Mouse (Mus musculus) liver, adult (tissue): ENCODE results near the gene Gpr171.

Experiments
- GATA4 ChIP-seq: IDR thresholded peaks from 2 replicates; pipeline ENCODE4 v1.6.1; 2014; ENCODE audit warnings: mild to moderate bottlenecking, low read length; ENCODE audit not compliant: insufficient replicate concordance

Gene Gpr171

GRCm38 (mm10) chr3:59125783-59126555, 24.3 kb upstream of the Gpr171 start:
- no peak for TF ChIP-seq GATA4

GRCm38 (mm10) chr3:59125022-59125421, 23.4 kb upstream of the Gpr171 start:
- TF ChIP-seq GATA4, result no peak

GRCm38 (mm10) chr3:59121780-59122449, 20.3 kb upstream of the Gpr171 start:
- no peak for TF ChIP-seq GATA4

DNA sequence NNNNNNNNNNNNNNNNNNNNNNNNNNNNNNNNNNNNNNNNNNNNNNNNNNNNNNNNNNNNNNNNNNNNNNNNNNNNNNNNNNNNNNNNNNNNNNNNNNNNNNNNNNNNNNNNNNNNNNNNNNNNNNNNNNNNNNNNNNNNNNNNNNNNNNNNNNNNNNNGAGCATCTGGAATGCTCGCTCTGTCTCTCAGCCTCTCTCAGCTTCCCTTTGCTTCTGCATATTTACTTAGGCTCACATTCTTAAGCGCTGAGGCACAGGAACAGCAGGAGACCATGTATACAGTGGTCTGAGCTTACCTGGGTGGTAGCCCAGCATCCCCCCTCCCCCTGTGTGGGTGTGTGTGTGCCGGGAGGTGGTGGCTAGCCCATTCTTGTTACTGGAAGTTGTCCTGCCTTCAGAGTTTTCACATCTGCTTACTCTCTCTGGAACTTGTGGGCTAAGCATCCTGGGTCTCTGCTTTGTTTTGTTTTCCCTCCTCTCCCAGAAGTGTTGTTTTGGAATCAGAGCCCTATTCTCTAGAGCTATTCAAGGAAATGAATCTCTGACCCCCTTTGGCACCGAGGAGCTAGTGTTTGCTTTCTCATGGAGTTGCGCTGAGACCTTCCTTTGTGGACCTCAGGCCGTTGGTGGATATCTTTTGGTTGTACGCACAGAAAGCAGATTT, 19.6 kb upstream of the Gpr171 start:
- no peak for TF ChIP-seq GATA4

DNA sequence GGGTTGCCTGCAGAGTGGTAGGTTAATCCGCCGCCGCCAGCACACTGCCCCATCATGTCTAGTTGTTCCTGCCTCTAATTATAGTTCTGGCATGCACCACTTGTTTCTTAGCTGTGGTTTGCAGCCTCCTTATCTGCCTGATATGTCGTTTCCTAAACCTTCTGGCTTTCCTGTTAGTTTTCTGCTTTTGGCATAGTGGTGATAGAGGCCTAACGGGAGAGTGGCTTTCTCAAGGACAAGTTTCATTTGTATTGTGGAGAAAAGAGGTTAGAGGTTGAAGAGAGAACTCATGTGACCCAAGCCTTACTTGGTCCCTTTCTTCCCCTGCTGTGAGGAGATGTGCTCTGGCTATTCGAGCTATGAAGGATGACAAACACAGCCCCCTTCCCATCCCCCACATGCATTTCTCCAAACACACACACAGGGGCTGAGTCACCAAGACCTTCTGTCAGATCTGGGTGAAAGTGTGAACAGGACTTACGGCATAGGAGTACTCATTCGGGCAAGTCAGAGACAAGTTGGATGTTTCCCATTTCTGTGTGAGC, 12.4 kb upstream of the Gpr171 start:
- TF ChIP-seq GATA4, result peak; percentile 75; the same call in 1 of the 2 replicates

GRCm38 (mm10) chr3:59111944-59112343, 10.3 kb upstream of the Gpr171 start:
- TF ChIP-seq GATA4, result no peak

DNA sequence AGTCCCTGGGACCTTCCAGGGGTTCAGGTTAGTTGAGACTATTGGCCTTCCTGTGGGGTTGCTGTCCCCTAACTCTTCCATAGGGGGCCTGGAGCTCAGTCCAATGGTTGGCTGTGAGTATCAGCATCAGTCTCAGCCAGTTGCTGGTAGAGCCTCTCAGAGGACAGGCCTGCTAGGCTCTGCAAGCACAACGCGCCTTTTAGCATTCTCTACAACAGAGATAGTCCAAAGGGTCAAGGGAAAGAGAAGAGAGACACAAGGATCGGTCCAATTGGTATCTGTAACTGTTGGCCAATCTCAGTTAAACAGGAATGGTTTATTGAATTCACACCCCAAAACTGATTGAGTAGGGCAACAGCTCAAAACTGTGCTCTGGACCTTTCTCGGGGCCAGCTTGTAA, 5.8 kb upstream of the Gpr171 start:
- TF ChIP-seq GATA4, result no peak

DNA sequence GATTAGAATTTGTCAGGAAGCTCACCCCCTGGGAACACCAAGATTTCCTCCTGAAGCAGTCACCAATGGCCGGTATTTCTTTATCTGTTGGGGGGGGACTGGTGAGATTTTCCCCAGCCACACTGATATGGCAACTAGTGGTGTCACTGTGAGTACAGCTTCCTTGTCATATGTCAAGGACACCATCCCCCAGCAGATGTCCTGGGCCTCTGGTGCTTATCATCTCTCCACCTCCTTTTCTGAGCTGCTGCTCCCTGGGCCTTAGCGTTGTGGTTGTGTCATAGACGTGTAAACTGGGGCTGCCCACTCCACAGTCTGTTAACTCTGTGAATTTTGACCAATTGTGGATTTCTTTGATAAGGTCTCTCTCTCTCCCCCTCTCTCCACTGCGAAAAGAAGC, 2.8 kb upstream of the Gpr171 start:
- TF ChIP-seq GATA4, result no peak

- TF ChIP-seq GATA4, result no peak
These were observed 525 bp upstream of the Gpr171 start for GRCm38 (mm10) chr3:59102146-59102545.

GRCm38 (mm10) chr3:59098540-59098939, 3.1 kb downstream of the Gpr171 start:
- no peak for TF ChIP-seq GATA4

GRCm38 (mm10) chr3:59097421-59097820, 4.2 kb downstream of the Gpr171 start:
- no peak for TF ChIP-seq GATA4

- no peak for TF ChIP-seq GATA4
These were observed 8.9 kb downstream of the Gpr171 start for GRCm38 (mm10) chr3:59092702-59093101.

- no peak for TF ChIP-seq GATA4
These were observed 20.7 kb downstream of the Gpr171 start for GRCm38 (mm10) chr3:59080919-59081318.

DNA sequence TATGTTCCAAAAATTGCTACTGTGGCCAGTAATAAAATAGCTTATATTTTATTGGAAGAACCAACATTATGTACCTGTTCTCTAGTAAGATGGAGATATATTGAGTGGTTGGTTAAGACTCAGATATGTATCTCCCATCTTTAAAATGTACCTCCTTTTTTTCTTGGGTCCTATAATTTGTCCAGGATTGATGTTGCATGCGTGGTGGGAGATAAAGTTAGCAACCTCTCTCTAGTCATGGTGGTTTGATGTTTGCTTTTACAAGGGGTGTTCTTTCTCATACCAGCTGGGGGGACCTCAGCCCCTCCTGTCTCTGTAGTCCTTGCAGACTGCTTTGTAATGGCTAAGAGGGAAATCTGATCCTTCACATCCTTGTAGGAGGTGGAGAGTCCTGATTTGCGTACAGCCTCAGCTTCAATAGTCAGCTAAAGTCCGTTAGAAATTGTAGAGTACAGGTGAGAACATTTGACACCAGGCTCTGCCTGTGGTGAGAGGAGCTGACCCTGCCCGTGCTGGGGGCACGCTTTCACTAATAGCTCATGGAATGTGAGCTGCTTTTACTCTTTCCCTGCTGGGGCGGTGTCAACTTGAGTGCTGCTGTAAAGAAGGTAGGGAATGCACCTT, 21.2 kb downstream of the Gpr171 start:
- TF ChIP-seq GATA4, result no peak

- TF ChIP-seq GATA4, result no peak
These were observed 22.3 kb downstream of the Gpr171 start for GRCm38 (mm10) chr3:59079327-59079726.
